Mouse (Mus musculus): ENCODE measurements around the gene Polr3gl. TPM values are rescaled to one million over a fixed set of nuclear protein-coding genes. Genes with fewer than 3 reads are reported as not detected.
A peak's percentile ranks its signal among the peaks of the same experiment; 100 is the strongest.

The Polr3gl gene
- polyA plus RNA-seq, 1 experiment from 2014 or later = 40.7 TPM

DNA sequence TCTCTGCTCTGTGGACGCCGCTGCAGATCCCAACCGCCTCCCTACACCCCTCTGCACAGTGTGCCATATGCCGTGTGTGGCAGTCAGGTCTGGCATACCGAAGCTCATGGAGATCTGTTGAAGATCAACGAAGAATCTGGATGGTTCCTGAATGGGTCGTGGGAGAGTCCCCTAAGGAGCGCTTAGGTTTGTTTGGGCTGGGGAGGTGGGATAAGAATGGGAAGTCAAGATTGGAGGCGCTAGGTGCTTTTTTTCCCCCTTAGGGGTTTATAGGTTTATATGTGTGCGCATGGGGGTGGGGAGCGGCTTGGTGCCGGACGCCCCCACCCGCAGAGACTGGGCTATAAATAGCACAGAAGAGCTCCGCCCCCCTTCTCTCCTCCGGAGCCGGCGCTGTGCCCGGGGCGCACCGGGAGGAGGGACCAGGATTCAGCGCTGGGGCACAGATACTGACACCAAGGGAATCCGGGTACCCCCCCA is 2.3 kb upstream of the Polr3gl start, which contains the start of gene Ankrd34a:
Ankrd34a (plus strand) TSS at position 409 of the 480 bp plus-strand sequence.
- 1% methylated on average over 20 of the region's 23 CpGs for WGBS
- 0 out of 2 replicates have a peak within 1 kb of the TSS, but pooled peaks have one; percentile 36 for H3K27ac ChIP-seq
- peaks cover 37% of the 10 kb centered on the region for H3K27me3 ChIP-seq
- H3K36me3 ChIP-seq (replicated peaks) = no peaks in the 10 kb centered on the region
- H3K4me2 ChIP-seq = peak within 1 kb of the TSS; percentile 95
- no peak for ATAC-seq (ENCODE audit: low FRiP score)
- peaks cover 66% of the 10 kb centered on the region for H3K4me1 ChIP-seq
- H3K9ac ChIP-seq = peak within 1 kb of the TSS; percentile 72
- peak within 1 kb of the TSS; percentile 49 for H3K4me3 ChIP-seq (replicated peaks)
- no peaks in the 10 kb centered on the region for H3K9me3 ChIP-seq

GRCm38 (mm10) chr3:96595661-96596060 is 1.7 kb upstream of the Polr3gl start:
- Histone ChIP-seq H3K9ac (no peak overlapping the region; the same call in 1 of the 2 replicates), H3K9me3 (no peaks in the 10 kb centered on the region), H3K27me3 (peaks cover 37% of the 10 kb centered on the region), H3K27ac (no peak overlapping the region), H3K4me1 (peaks cover 65% of the 10 kb centered on the region), H3K36me3 (replicated peaks) (no peaks in the 10 kb centered on the region), H3K4me3 (replicated peaks) (peak overlapping the region; percentile 49; the same call in 1 of the 2 replicates), H3K4me2 (peak overlapping the region; percentile 95)
- no peak for ATAC-seq (ENCODE audit: low FRiP score)
- WGBS = 17% methylated on average over 6 of the region's 6 CpGs

GRCm38 (mm10) chr3:96594851-96595250 is 870 bp upstream of the Polr3gl start:
- no peak overlapping the region for H3K4me2 ChIP-seq
- 78% methylated on average over 5 of the region's 5 CpGs for WGBS
- no peak for ATAC-seq (ENCODE audit: low FRiP score)

DNA sequence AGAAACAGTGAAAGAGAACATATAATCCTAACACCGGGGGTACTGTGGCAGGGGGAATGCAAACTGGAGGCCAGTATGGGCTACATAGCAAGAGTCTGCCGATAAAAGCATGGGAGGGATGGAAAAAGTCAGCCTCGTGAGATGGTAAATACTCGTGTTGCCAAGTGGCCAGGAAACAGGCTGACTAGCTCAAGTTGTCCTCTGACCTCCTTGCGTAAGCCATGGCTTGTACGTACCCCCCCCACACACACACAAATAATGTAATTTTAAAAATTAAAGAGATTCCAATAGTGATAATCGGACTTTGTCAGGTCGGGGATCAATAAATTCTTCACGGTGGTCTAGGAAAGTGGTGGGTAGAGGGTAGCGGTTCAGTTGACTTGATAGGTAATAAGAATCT is 607 bp downstream of the Polr3gl start:
- peaks cover 44% of the 10 kb centered on the region for H3K4me1 ChIP-seq

More at GRCm38 (mm10) chr3:96594851-96595250, 870 bp upstream of the Polr3gl start:
- H3K27me3 ChIP-seq = peaks cover 37% of the 10 kb centered on the region
- H3K4me3 ChIP-seq (replicated peaks) = no peak overlapping the region
- no peak overlapping the region for H3K9ac ChIP-seq
- H3K9me3 ChIP-seq = no peaks in the 10 kb centered on the region
- no peaks in the 10 kb centered on the region for H3K36me3 ChIP-seq (replicated peaks)
- H3K27ac ChIP-seq = no peak overlapping the region
- H3K4me1 ChIP-seq = peaks cover 58% of the 10 kb centered on the region

GRCm38 (mm10) chr3:96590657-96591056 is 3.3 kb downstream of the Polr3gl start:
- WGBS = 86% methylated on average over 4 of the region's 4 CpGs
- H3K9ac ChIP-seq = no peak overlapping the region

More for the DNA sequence above, 607 bp downstream of the Polr3gl start:
- peak overlapping the region; percentile 62 for H3K4me3 ChIP-seq (replicated peaks)
- H3K9ac ChIP-seq = peak overlapping the region; percentile 64
- no peaks in the 10 kb centered on the region for H3K9me3 ChIP-seq
- peak overlapping the region; percentile 88 for H3K27ac ChIP-seq
- under 1% methylated on average over 10 of the region's 10 CpGs for WGBS
- H3K4me2 ChIP-seq = peak overlapping the region; percentile 77
- no peaks in the 10 kb centered on the region for H3K36me3 ChIP-seq (replicated peaks)
- H3K27me3 ChIP-seq = peaks cover 28% of the 10 kb centered on the region
- no peak for ATAC-seq (ENCODE audit: low FRiP score)

DNA sequence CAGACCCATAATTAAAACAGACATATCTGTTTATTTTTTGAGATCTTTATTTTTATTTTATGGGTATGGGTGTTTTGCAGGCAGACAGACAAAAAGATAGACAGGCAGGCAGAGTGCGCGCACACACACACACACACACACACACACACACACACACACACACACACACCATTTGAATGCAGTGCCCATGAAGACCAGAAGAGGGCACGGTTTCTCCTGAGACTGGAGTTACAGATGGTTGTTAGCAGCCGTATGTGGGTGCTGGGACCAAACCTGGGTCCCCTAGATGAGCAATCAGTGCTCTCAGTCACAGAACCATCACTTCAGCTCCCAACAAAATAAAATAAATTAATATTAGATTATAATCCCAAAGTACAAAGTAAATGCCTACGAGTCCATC is 10.6 kb downstream of the Polr3gl start:
- ATAC-seq (ENCODE audit: low FRiP score) = no peak
- Histone ChIP-seq H3K4me3 (replicated peaks) (no peak overlapping the region), H3K9me3 (no peaks in the 10 kb centered on the region), H3K27me3 (peaks cover 13% of the 10 kb centered on the region), H3K4me1 (peaks cover 11% of the 10 kb centered on the region), H3K4me2 (no peak overlapping the region), H3K9ac (no peak overlapping the region), H3K36me3 (replicated peaks) (no peaks in the 10 kb centered on the region), H3K27ac (no peak overlapping the region)
- 91% methylated on average over 5 of the region's 5 CpGs for WGBS

More at GRCm38 (mm10) chr3:96590657-96591056, 3.3 kb downstream of the Polr3gl start:
- Histone ChIP-seq H3K4me2 (no peak overlapping the region), H3K4me1 (peaks cover 18% of the 10 kb centered on the region), H3K36me3 (replicated peaks) (no peaks in the 10 kb centered on the region), H3K27me3 (peaks cover 10% of the 10 kb centered on the region), H3K27ac (no peak overlapping the region), H3K4me3 (replicated peaks) (no peak overlapping the region), H3K9me3 (no peaks in the 10 kb centered on the region)
- no peak for ATAC-seq (ENCODE audit: low FRiP score)

DNA sequence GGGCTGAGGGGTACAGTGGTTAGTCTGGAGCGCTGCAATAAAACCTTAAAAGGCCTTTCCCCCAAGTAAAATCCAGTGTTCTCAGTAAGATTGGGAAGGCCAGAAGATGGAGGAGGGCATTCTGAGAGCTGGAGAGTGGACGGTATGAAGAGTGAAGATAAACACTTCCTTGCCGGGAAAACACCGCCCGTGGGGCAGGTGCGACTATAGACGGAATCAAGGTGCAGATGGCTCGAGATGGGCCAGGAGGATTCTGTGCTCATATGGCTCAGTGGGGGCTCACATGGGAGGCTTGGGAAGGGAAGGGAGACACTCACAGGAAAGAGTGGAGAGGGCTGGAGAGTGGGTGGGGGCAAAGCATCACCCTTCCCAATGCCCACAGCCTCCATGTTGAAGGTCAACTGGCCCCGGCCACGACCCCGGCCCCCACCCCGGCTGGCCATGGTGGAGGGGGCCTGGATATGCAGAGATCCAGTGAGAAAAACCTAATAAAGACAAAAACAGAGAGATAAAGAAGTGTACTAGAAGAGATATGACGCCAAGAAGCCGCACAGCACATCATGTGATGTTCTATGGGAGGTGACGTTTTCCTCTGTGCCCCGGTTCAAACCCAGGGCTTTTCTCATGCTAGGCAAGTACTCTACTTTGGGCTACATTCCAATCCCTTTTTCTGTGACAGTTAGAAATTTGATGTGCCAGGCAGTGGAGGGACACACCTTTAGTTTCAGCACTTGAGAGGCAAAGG is 12.0 kb downstream of the Polr3gl start:
- no peak overlapping the region for H3K27ac ChIP-seq
- peaks cover 17% of the 10 kb centered on the region for H3K4me1 ChIP-seq
- H3K9me3 ChIP-seq = no peaks in the 10 kb centered on the region
- H3K4me2 ChIP-seq = no peak overlapping the region
- no peak overlapping the region for H3K9ac ChIP-seq
- no peaks in the 10 kb centered on the region for H3K36me3 ChIP-seq (replicated peaks)
- H3K27me3 ChIP-seq = peaks cover 13% of the 10 kb centered on the region
- 84% methylated on average over 16 of the region's 16 CpGs for WGBS
- ATAC-seq (ENCODE audit: low FRiP score) = no peak
- H3K4me3 ChIP-seq (replicated peaks) = no peak overlapping the region

DNA sequence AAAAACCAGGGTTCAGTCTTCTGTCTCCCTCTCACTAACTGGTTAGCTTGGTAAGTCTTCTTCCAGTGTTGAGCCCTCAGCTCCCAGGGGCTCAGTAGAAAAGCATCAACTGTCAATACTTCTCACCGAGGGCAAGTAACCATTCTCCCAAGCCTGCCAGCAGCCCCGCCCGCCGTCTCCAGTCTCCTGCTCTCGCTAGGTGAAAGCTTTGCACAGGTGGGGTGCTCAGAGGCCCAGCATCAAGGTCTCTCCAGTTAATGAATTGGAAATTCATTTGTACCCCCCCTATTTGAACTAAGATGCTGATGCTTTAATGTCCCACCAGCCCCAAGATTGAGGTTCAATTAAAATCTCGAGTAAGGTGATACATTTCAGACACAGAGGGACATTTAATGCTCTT is 12.8 kb downstream of the Polr3gl start:
- 39% methylated on average over 6 of the region's 6 CpGs for WGBS
- no peaks in the 10 kb centered on the region for H3K9me3 ChIP-seq
- H3K9ac ChIP-seq = no peak overlapping the region
- H3K27me3 ChIP-seq = peaks cover 13% of the 10 kb centered on the region
- no peak overlapping the region for H3K27ac ChIP-seq
- H3K4me3 ChIP-seq (replicated peaks) = no peak overlapping the region
- H3K36me3 ChIP-seq (replicated peaks) = no peaks in the 10 kb centered on the region
- peaks cover 24% of the 10 kb centered on the region for H3K4me1 ChIP-seq
- ATAC-seq (ENCODE audit: low FRiP score) = no peak
- no peak overlapping the region for H3K4me2 ChIP-seq

GRCm38 (mm10) chr3:96579885-96580454 is 14.0 kb downstream of the Polr3gl start:
- H3K36me3 ChIP-seq (replicated peaks) = no peaks in the 10 kb centered on the region
- peak overlapping the region; percentile 41; the same call in 1 of the 2 replicates for H3K9ac ChIP-seq
- peak overlapping the region; percentile 47 for H3K4me2 ChIP-seq
- peaks cover 13% of the 10 kb centered on the region for H3K27me3 ChIP-seq
- peaks cover 26% of the 10 kb centered on the region for H3K4me1 ChIP-seq
- WGBS = 15% methylated on average over 16 of the region's 16 CpGs
- ATAC-seq (ENCODE audit: low FRiP score) = peak; percentile 80
- no peak overlapping the region for H3K27ac ChIP-seq
- H3K4me3 ChIP-seq (replicated peaks) = peak overlapping the region; percentile 19; the same call in 1 of the 2 replicates
- H3K9me3 ChIP-seq = no peaks in the 10 kb centered on the region

DNA sequence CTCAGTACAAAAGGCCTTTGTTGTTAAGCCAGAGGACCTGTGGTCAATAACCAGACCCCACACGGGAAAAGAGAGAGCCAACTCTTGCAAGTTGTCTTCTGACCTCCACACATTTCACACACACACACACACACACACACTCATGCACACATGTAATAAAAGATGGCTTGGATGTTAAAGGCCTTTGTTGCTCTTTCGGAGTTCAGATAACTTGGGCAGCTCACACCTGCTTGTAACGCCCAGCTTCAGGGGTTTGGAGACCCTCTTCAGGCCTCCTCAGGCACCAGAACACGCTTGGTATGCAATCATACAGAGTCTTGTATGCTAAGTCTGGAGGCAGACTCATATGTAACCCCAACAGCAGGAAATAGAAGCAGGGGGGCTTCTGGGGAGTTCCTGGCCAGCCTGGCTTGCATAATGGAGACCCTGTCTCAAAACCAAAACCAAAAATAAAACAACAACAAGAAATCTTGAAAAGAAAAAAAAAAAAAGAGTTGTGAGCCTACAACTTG is 14.7 kb downstream of the Polr3gl start:
- Histone ChIP-seq H3K4me2 (no peak overlapping the region), H3K27ac (no peak overlapping the region), H3K4me3 (replicated peaks) (no peak overlapping the region), H3K9me3 (no peaks in the 10 kb centered on the region), H3K36me3 (replicated peaks) (no peaks in the 10 kb centered on the region), H3K4me1 (peaks cover 26% of the 10 kb centered on the region), H3K9ac (no peak overlapping the region), H3K27me3 (peaks cover 13% of the 10 kb centered on the region)
- ATAC-seq (ENCODE audit: low FRiP score) = no peak
- WGBS = 67% methylated on average over 4 of the region's 4 CpGs

DNA sequence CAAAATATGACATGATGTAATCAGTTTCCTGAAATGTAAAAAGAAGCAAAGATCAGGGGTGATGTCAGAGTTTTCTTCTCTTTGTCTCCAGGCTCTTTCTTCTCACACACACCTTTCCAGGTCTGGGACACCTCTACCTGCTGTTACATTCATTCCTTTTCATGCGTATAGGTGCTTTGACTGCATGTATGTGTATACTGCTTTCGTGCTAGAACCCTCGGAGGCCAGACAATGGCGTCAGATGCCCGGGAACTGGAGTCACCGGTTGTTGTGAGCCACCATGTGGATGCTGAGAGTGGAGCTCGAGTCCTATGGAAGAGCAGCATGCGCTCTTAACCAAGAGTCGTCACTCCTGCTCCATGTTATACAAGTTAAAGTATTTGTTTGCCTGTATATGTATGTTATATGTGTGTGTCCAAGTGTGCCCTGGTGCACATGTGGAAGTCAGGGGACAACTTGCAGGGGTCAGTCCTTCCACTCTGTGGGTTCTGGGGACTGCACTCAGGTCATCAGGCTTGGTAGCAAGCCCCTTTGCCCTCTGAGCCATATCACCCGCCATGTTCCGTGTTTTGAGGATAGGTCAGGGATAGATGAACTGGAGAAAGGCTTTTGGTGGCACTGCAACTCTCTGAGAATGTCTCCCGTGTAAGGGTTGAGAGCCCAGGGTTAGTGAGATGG is 15.3 kb downstream of the Polr3gl start:
- Histone ChIP-seq H3K9me3 (no peaks in the 10 kb centered on the region), H3K9ac (peak overlapping the region; percentile 7; the same call in 1 of the 2 replicates), H3K27me3 (peaks cover 13% of the 10 kb centered on the region), H3K36me3 (replicated peaks) (no peaks in the 10 kb centered on the region), H3K4me1 (peaks cover 26% of the 10 kb centered on the region), H3K27ac (no peak overlapping the region), H3K4me3 (replicated peaks) (no peak overlapping the region), H3K4me2 (no peak overlapping the region)
- 84% methylated on average over 12 of the region's 12 CpGs for WGBS
- ATAC-seq (ENCODE audit: low FRiP score) = no peak

- Histone ChIP-seq H3K36me3 (replicated peaks) (no peaks in the 10 kb centered on the region), H3K4me3 (replicated peaks) (no peak overlapping the region), H3K9me3 (no peaks in the 10 kb centered on the region), H3K27ac (peak overlapping the region; percentile 38; the same call in 1 of the 2 replicates), H3K9ac (no peak overlapping the region), H3K27me3 (peaks cover 13% of the 10 kb centered on the region), H3K4me1 (peaks cover 26% of the 10 kb centered on the region), H3K4me2 (no peak overlapping the region)
- ATAC-seq (ENCODE audit: low FRiP score) = no peak
- WGBS = 74% methylated on average over 4 of the region's 4 CpGs
Measured at GRCm38 (mm10) chr3:96577566-96577965, 16.4 kb downstream of the Polr3gl start.

Measured in forebrain, embryonic 12.5 days (tissue).